Mouse (Mus musculus): ENCODE results near the gene Scnn1g.

GRCm38 (mm10) chr7:121734171-121734831, at the start of gene Scnn1g:
- TF ChIP-seq EP300 (IDR thresholded peaks at IDR 0.05; ENCODE audit: low read depth), result no peak
- peak; percentile 99 for TF ChIP-seq CTCF (IDR thresholded peaks at IDR 0.05; ENCODE audit: low read depth)
